Mouse (Mus musculus) urinary bladder, postnatal 25 days (tissue): ENCODE results near the gene Apoc2.

ENCODE experiments used
- DNase-seq: peaks from one replicate; pipeline ENCODE4 v3.0.0; 2022; ENCODE audit warnings: low spot score

Apoc2 gene

DNA sequence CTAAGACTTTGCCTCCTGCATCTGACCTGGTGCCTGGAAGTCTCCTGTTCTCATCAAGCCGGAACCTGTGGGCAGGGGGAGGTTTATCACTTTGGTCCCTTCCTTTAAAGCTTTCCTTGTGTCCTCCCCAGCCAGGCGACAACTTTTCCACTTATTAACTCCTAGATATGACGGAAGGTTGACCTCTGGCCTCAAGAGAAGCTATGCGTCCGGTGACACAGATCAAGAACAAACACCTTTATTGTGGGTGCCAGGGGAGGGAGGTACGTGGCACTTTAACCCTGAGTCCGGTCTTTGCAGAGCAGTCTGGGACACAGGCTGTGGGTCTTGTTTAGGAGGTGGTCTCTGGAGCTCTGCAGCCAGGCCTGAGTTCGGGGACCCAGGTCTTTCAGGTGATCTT lies at the start of gene Apoc2:
TSS of gene Apoc2 (minus strand) at position 70 of the 400 bp plus-strand sequence.
- no peak for DNase-seq

GRCm38 (mm10) chr7:19726541-19726940 lies 48.8 kb upstream of the Apoc2 start:
- no peak for DNase-seq

GRCm38 (mm10) chr7:19724167-19724566 lies 46.4 kb upstream of the Apoc2 start:
- peak; percentile 55 for DNase-seq

DNA sequence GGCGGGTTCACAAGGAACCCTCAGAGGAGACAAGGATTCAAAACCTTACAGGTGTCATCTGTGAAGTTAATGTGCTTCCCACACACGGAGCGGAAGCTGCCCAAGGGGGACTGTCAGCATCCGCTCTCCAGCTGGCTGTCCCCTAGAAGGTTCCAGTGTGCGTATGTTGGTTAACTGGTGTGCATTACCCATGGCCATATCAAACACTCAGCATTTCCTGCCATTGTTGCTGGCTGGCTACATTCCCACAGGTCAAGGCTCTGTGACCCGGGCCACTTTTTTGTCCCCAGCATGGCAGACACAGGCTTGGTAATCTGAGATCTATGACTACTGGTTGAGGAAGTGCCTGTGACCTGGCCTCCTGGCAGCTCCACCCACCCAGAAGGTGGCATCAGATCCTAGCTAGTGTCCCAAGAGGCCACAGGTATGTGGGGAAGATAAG lies 45.0 kb upstream of the Apoc2 start:
- no peak for DNase-seq

GRCm38 (mm10) chr7:19719200-19719599 lies 41.5 kb upstream of the Apoc2 start:
- DNase-seq: no peak

- DNase-seq: no peak
These were observed 40.7 kb upstream of the Apoc2 start for GRCm38 (mm10) chr7:19718297-19718952.

GRCm38 (mm10) chr7:19717346-19717745 lies 39.6 kb upstream of the Apoc2 start:
- no peak for DNase-seq

GRCm38 (mm10) chr7:19716822-19717221 lies 39.1 kb upstream of the Apoc2 start:
- DNase-seq: no peak

GRCm38 (mm10) chr7:19716055-19716682 lies 38.4 kb upstream of the Apoc2 start:
- DNase-seq: no peak

DNA sequence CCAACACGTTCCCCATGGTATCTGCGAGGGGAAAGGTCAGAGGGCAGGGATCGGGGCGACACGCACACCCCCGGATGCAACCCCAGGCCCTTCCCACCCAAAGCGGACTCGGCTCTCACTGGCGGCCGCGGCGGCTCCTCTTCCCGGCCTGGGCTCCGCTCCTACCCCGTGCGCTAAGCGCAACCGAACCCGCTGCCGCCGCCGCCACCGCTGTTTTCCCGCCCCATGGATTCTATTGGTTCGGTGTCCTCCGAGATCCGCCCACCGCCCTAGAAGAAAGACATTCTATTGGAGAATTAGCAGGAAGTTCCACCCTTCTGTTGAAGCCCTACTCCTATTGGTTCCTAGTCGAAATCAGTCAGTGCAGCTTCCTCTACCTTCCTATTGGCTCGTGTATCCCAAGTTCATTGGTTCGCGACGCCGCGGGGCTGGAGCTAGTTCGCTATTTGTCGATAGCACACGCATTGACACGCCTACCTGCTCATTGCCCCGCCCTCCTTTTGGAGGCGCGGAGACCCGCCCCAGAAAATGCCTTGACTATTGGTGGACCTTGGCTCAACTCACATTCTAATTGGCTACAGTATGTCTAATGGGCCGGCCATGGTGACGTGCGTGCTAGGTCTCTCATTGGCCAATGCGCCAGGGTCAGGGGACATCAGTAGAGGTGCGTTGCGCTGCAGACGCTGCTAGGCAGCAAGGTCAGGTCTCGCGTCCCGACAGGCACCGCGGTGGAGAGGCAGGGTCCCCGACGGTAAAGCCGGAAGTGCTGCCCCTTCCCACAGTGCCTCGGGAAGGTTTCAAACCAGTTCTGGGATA lies 37.7 kb upstream of the Apoc2 start, which contains the start of gene Tomm40:
TSS of gene Tomm40 (minus strand) at position 200 of the 816 bp plus-strand sequence.
- peak; percentile 90 for DNase-seq

GRCm38 (mm10) chr7:19714836-19715235 lies 37.1 kb upstream of the Apoc2 start:
- peak; percentile 18 for DNase-seq

- no peak for DNase-seq
These were observed 35.9 kb upstream of the Apoc2 start for GRCm38 (mm10) chr7:19713598-19713997.

- DNase-seq: no peak
These were observed 35.5 kb upstream of the Apoc2 start for GRCm38 (mm10) chr7:19713196-19713595.

GRCm38 (mm10) chr7:19712414-19712813 lies 34.7 kb upstream of the Apoc2 start:
- no peak for DNase-seq

DNA sequence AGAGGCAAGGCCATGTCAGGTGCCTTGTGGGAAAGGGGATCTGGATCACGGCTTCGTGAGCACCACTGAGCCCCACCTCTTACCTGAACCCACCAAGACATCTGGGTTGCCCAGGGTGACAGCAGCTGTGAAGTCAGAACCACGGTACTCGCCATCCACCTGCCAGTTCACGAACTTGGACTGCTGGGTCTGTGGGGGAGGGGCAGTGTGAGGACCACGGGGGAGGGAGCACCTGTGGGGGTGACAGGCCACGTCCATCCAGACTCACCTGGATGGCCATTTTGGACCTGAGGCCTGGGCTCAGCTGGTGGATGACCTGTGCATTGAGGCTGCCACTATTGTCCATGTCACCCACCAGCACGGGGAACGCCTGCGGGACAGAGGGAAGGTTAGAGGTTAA lies 32.9 kb upstream of the Apoc2 start:
- no peak for DNase-seq

GRCm38 (mm10) chr7:19705271-19705670 lies 27.5 kb upstream of the Apoc2 start:
- DNase-seq: no peak

DNA sequence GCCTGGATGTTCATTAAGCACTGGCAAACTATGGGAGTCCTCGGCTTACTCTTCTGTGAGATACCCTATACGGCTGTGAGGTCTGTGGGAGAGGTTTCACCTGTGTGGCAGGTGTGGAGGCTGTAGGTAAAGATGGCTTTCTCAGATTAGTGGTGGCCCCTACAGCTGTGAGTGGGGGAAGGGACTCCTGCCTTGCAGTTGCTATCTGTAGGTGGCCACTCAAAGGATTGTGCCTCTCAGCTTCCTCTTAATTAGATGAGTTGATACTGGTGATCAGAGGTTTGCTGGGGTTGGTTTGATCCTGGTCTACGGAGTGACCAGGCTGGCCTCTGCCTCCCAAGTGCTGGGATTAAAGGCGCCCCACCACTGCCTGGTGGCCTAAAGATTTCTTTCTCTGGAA lies 26.7 kb upstream of the Apoc2 start:
- DNase-seq: no peak

DNA sequence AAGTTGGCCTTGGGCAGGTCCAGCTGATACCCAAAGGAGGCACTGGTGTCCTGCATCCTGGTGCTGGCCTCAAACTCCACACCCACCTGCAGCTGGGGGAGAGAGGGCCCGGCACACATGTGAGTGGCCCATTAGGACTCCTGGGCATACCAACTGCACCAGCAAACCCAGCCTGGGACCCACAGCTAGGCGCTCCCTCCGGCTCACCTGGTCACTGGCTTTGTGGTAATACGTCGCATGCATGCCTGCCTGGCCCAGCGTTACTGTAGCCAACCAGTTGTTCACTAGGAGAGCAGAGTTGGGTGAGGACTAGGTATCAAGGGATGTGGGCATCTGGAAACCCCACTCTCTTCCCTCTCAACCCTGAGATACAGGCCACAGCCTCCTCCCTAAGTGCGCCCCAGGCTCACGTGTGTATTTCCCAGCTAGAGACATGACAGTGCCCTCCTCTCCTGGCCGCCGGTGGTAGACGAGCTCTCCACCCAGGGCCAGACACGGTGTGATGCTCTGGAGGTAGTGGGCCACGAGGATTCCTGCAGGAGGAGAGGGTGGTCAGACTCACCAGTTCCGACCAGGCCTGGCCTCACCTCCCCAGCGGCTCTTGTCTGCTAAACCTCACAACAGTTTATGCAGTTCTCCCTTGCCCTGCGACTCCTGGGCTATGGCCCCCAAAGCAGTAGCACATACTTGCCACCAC lies 25.3 kb upstream of the Apoc2 start:
- no peak for DNase-seq

DNA sequence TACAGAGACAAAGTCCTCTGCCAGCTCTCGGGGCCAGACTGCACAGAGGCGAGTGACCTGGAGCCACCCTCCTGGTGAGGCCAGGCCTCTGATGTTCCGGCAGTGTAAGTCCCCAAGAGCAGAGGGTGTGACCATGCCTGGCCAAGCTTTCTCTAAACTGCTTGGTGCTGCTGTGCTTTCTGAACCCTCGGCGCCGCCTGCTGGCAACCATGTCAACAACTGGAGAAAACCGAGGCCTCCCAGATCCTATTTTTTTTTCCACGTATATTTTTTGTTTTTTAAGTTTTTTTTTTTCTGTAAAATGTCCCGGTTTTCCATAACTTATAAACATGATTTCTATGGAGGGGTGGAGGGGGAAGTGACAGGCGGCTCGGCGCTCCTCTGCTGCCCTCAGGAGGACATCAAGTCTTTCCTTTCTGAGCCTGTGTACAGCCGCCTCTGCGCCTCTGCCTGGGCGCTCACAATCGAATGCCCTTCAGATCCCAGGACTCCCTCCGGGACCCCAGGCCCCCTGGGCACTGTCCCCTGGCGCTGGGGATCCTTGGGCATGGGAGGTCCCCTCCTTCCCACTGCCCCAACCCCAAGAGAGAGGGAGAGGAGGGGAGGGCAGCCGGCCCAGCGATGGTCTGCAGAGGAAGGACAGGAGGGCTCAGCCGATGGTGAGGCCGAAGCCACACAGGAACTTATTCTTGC lies 23.5 kb upstream of the Apoc2 start:
- peak; percentile 67 for DNase-seq

DNA sequence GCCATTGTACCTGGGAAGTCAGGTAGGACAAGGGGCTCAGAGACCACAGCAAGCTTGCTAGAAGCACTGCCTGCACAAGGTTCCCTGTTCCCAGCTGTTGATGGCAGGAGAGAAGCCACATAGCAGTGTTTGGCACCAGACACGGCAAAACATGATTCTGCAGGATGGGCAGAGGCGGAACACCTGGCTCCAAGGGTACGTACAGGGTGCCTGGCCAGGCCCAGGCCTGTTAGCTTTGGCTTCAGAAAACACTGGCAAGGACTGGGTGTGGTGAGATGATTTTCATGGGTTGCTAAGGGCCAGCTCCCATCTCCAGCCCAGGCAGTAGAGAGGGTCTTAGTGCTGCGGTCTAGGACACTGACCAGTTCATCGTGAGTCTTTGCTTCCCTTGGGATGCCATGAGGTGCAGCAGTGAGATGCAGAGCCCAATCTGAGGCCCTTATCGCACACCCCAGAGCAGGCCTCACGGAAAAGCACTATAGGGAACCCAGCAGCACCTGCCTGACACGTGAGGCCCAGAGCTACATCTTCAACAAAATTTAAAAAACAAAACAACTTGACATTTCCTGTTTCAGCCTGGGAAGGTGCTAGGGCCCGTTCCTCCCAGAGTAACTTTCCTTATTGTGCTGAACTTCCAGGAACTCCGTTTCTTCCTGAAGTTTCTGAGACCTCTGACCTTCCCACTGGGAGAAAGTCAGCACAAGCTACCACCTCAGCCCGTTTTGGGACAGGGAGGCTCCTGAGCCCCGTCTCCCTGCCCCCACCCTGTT lies 22.7 kb upstream of the Apoc2 start:
- DNase-seq: no peak

- DNase-seq: no peak
These were observed 22.0 kb upstream of the Apoc2 start for GRCm38 (mm10) chr7:19699827-19700148.
